ENCODE assay signal across 20 mouse cellular contexts in the genomic region with DNA sequence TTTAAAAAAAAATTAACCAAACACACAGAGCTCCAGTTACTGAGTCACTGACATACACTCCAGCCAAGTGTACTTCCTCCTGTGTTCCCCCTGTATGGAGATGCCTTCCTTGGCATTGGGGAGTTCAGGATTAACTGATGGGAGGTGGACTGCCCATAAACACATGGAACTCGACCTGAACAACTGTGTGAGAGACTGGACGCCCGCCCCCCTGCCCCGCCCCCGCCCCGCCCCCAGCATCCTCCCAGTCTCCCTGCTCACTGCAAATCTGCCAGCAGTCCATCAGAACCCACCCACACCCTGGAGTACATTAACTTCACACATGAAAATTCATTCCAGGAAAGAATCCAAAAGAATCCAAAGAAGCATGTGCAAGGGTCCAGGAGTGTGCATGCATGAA. TPM values are rescaled to one million over a fixed set of nuclear protein-coding genes. Genes with fewer than 3 reads are reported as not detected.
DNase-seq lines count a peak whose midpoint lies in the region; ATAC-seq and TF ChIP-seq lines count a peak whose summit lies in the region.
"Had no signal": no experiment of that assay in that cellular context is flagged by ENCODE, and none has a peak within 500 bp of the region (broad histone marks: within the 10 kb centered on the region; RNA-seq: fewer than 3 reads in every experiment).

No protein-coding gene starts in this region.

- no peak for TF ChIP-seq CTCF in lung, postnatal 0 days (IDR thresholded peaks at IDR 0.05)
- TF ChIP-seq CTCF in stomach, postnatal 0 days (IDR thresholded peaks at IDR 0.05; ENCODE audit: low read depth), result no peak
- TF ChIP-seq CTCF in heart, adult 2 months (IDR thresholded peaks at IDR 0.05), result no peak

- no peaks in the 10 kb centered on the region; the same call in 1 of the 2 replicates for H3K79me2 ChIP-seq in heart, adult 2 months (replicated peaks; ENCODE audit: control insufficient read depth, insufficient read depth, low read length)

- H3K27ac ChIP-seq in lung, embryonic 16.5 days (ENCODE audit: low read length), result no peak overlapping the region
- no peak overlapping the region for H3K27ac ChIP-seq in lung, postnatal 0 days (ENCODE audit: low read length)
- H3K27ac ChIP-seq in stomach, postnatal 0 days (replicated peaks), result no peak overlapping the region
- no peak overlapping the region for H3K27ac ChIP-seq in heart, adult 2 months
- H3K27ac ChIP-seq: embryonic facial prominence, embryonic 15.5 days; hindbrain, embryonic 14.5 days; layer of hippocampus, adult 2 months; left cerebral cortex, adult 2 months; liver, embryonic 12.5 days had no signal

- ATAC-seq in lung, embryonic 16.5 days (ENCODE audit: low read depth), result peak; percentile 34; the same call in 1 of the 2 replicates
- no peak for ATAC-seq in lung, postnatal 0 days
- ATAC-seq in stomach, postnatal 0 days (ENCODE audit: low FRiP score, low TSS enrichment), result peak; percentile 57; the same call in 1 of the 2 replicates
- no peak for ATAC-seq in CD4-positive, CD25-positive, alpha-beta regulatory T cell, adult 4 months
- ATAC-seq: liver, embryonic 12.5 days had no signal

- no peaks in the 10 kb centered on the region for H3K9me3 ChIP-seq in lung, embryonic 16.5 days (ENCODE audit: control insufficient read depth, low read length)
- no peaks in the 10 kb centered on the region for H3K9me3 ChIP-seq in lung, postnatal 0 days (ENCODE audit: low read length)
- H3K9me3 ChIP-seq in stomach, postnatal 0 days (ENCODE audit: control insufficient read depth, low read length), result no peaks in the 10 kb centered on the region
- H3K9me3 ChIP-seq: embryonic facial prominence, embryonic 15.5 days; liver, embryonic 12.5 days had no signal

- no peaks in the 10 kb centered on the region for H3K27me3 ChIP-seq in lung, embryonic 16.5 days (ENCODE audit: control insufficient read depth, insufficient read depth, low read depth, low read length)
- no peaks in the 10 kb centered on the region for H3K27me3 ChIP-seq in lung, postnatal 0 days (replicated peaks; ENCODE audit: insufficient read depth, low read length)
- H3K27me3 ChIP-seq in stomach, postnatal 0 days (ENCODE audit: control insufficient read depth, insufficient read depth, low read length), result no peaks in the 10 kb centered on the region
- no peaks in the 10 kb centered on the region for H3K27me3 ChIP-seq in heart, adult 2 months (ENCODE audit: control insufficient read depth, insufficient read depth, low read length)
- H3K27me3 ChIP-seq: embryonic facial prominence, embryonic 15.5 days; liver, embryonic 12.5 days had no signal

- DNase-seq in lung, postnatal 0 days (ENCODE audit: low spot score), result no peak
- DNase-seq in kidney, adult 8-10 months, result peak; percentile 41 to 81
- peak; percentile 23 to 70 for DNase-seq in kidney, postnatal 36 days
- peak; percentile 23 for DNase-seq in stomach, postnatal 0 days (ENCODE audit: low spot score)
- no peak for DNase-seq in heart, adult 2 months
- DNase-seq in right cerebral cortex, postnatal 4 days, result no peak
- DNase-seq: B cell, adult 2 months; cerebellum, adult 11-12 months; heart, adult 18-20 months; heart, postnatal 10 days; lung, postnatal 14 days; right cerebral cortex, adult 18-20 months had no signal

- no peak overlapping the region for H3K4me2 ChIP-seq in lung, embryonic 16.5 days (ENCODE audit: low read depth, low read length)
- H3K4me2 ChIP-seq in lung, postnatal 0 days (replicated peaks; ENCODE audit: low read depth, low read length), result no peak overlapping the region
- no peak overlapping the region for H3K4me2 ChIP-seq in stomach, postnatal 0 days (replicated peaks; ENCODE audit: low read depth)
- H3K4me2 ChIP-seq: embryonic facial prominence, embryonic 15.5 days; hindbrain, embryonic 14.5 days; liver, embryonic 12.5 days had no signal

- no peak for TF ChIP-seq EP300 in lung, postnatal 0 days (IDR thresholded peaks at IDR 0.05)
- no peak for TF ChIP-seq EP300 in stomach, postnatal 0 days (optimal IDR thresholded peaks at IDR 0.05)
- TF ChIP-seq EP300 in heart, adult 2 months (IDR thresholded peaks at IDR 0.05; ENCODE audit: insufficient read depth, low read depth, low read length), result no peak

- WGBS in lung, embryonic 16.5 days, result 13% methylated on average over 6 of the region's 6 CpGs
- 8% methylated on average over 6 of the region's 6 CpGs for WGBS in lung, postnatal 0 days
- 14% methylated on average over 6 of the region's 6 CpGs for WGBS in stomach, postnatal 0 days
- 24% methylated on average over 6 of the region's 6 CpGs for WGBS in heart, adult 2 months

- H3K4me3 ChIP-seq in lung, embryonic 16.5 days (ENCODE audit: low read length), result no peak overlapping the region
- no peak overlapping the region for H3K4me3 ChIP-seq in lung, postnatal 0 days (ENCODE audit: low read depth, low read length)
- no peak overlapping the region for H3K4me3 ChIP-seq in stomach, postnatal 0 days (ENCODE audit: low read depth, low read length)
- no peak overlapping the region for H3K4me3 ChIP-seq in heart, adult 2 months
- H3K4me3 ChIP-seq: embryonic facial prominence, embryonic 15.5 days; layer of hippocampus, adult 2 months; left cerebral cortex, adult 2 months; liver, embryonic 12.5 days had no signal

- no peak for TF ChIP-seq POLR2A in heart, adult 2 months (IDR thresholded peaks at IDR 0.05; ENCODE audit: insufficient read depth, low read depth, low read length)

- no peaks in the 10 kb centered on the region for H3K36me3 ChIP-seq in lung, embryonic 16.5 days (ENCODE audit: control insufficient read depth, insufficient read depth, low read length)
- H3K36me3 ChIP-seq in lung, postnatal 0 days (ENCODE audit: insufficient read depth, low read length), result no peaks in the 10 kb centered on the region
- H3K36me3 ChIP-seq in stomach, postnatal 0 days (ENCODE audit: control insufficient read depth, insufficient read depth, low read length), result no peaks in the 10 kb centered on the region
- no peaks in the 10 kb centered on the region for H3K36me3 ChIP-seq in heart, adult 2 months (ENCODE audit: control insufficient read depth, insufficient read depth, low read length)
- H3K36me3 ChIP-seq: embryonic facial prominence, embryonic 15.5 days; liver, embryonic 12.5 days had no signal

- no peaks in the 10 kb centered on the region; the same call in 1 of the 2 replicates for H3K4me1 ChIP-seq in lung, embryonic 16.5 days (replicated peaks; ENCODE audit: control insufficient read depth, insufficient read depth, low read length)
- no peaks in the 10 kb centered on the region for H3K4me1 ChIP-seq in lung, postnatal 0 days (ENCODE audit: insufficient read depth, low read depth, low read length)
- no peaks in the 10 kb centered on the region for H3K4me1 ChIP-seq in stomach, postnatal 0 days (replicated peaks; ENCODE audit: control insufficient read depth, insufficient read depth)
- H3K4me1 ChIP-seq in heart, adult 2 months (ENCODE audit: control insufficient read depth, insufficient read depth, low read length), result peaks cover 1% of the 10 kb centered on the region; the same call in 1 of the 2 replicates

- H3K9ac ChIP-seq in lung, embryonic 16.5 days (ENCODE audit: low read length), result no peak overlapping the region
- no peak overlapping the region for H3K9ac ChIP-seq in lung, postnatal 0 days (replicated peaks; ENCODE audit: low read depth)
- H3K9ac ChIP-seq in stomach, postnatal 0 days (ENCODE audit: low read length), result no peak overlapping the region
- no peak overlapping the region for H3K9ac ChIP-seq in heart, adult 2 months (ENCODE audit: low read depth, low read length)
- H3K9ac ChIP-seq: embryonic facial prominence, embryonic 15.5 days; hindbrain, embryonic 14.5 days; liver, embryonic 12.5 days had no signal

- intact Hi-C loops in heart, adult 2 months (cut with DNase I), result no loop called here

RNA-seq across cellular contexts. Expression of a gene that starts 39.2 kb away (rescaled TPM):
- polyA plus RNA-seq in lung, embryonic 16.5 days (2015; fragmentation: Nextera tagmentation; extraction: Ambion mirVana), result 0.21 and 0.62 TPM in 2 replicates
- 0.19 and 0.32 TPM in 2 replicates for polyA plus RNA-seq in lung, postnatal 0 days (2015; fragmentation: Nextera tagmentation; extraction: Ambion mirVana)
- polyA plus RNA-seq in stomach, postnatal 0 days (2015; fragmentation: Nextera tagmentation; extraction: Ambion mirVana), result 0.16 and 0.21 TPM in 2 replicates
- polyA plus RNA-seq in CD4-positive, CD25-positive, alpha-beta regulatory T cell, adult 4 months (2017; shearing (Covaris generic)), result 10 to 100 TPM; 69.9 to 78.6 TPM
- total RNA-seq in heart, adult 2 months (2021), result under 1 TPM; 0.10 to 0.30 TPM
- 0.12 and 0.18 TPM in 2 replicates for polyA plus RNA-seq in heart, adult 2 months (2012; rRNA removed)
- total RNA-seq: layer of hippocampus, adult 2 months had no signal
- polyA plus RNA-seq: forebrain, embryonic 11.5 days had no signal

Comparison
In these comparisons a context has a peak if more than half of its experiments do, and no peak if none do; other contexts are left out.
1. ATAC-seq: peak in lung, embryonic 16.5 days (single experiment) and stomach, postnatal 0 days (single experiment); none in lung, postnatal 0 days (single experiment) and CD4-positive, CD25-positive, alpha-beta regulatory T cell, adult 4 months (single experiment).
2. DNase-seq: peak in kidney, adult 8-10 months (2 of 2), kidney, postnatal 36 days (2 of 2) and stomach, postnatal 0 days (single experiment); none in lung, postnatal 0 days (single experiment), heart, adult 2 months (0 of 2) and right cerebral cortex, postnatal 4 days (single experiment).
3. RNA of a gene that starts 39.2 kb away (polyA plus RNA-seq): 69.9 to 78.6 TPM in CD4-positive, CD25-positive, alpha-beta regulatory T cell, adult 4 months; 0.21 to 0.62 TPM in lung, embryonic 16.5 days, 0.19 to 0.32 TPM in lung, postnatal 0 days, 0.12 to 0.18 TPM in heart, adult 2 months and 0.16 to 0.21 TPM in stomach, postnatal 0 days; every median in the first group is over 10 times any median in the second.